Mouse (Mus musculus) midbrain, embryonic 14.5 days (tissue): ENCODE results near the gene Reck. TPM values are rescaled to one million over a fixed set of nuclear protein-coding genes. Genes with fewer than 3 reads are reported as not detected.

Experiments used
- ATAC-seq: fragments of 200-750 bp; cut with Nextera tagmentation; 2 replicates; pipeline ENCODE4 v1.8.0; 2017; ENCODE audit warnings: moderate number of reproducible peaks, moderate library complexity; ENCODE audit not compliant: low FRiP score, low TSS enrichment
- DNase-seq: peaks from one replicate; pipeline ENCODE4 v3.0.0-alpha.2; 2015
- H3K27ac ChIP-seq: fragments of 300-500 bp; sonication (generic); replicated peaks from 2 replicates; pipeline ENCODE4 v1.5.1; 2014; ENCODE audit warnings: mild to moderate bottlenecking, low read depth, low read length, moderate library complexity
- H3K27me3 ChIP-seq: fragments of 300-500 bp; sonication (generic); 2 replicates; pipeline ENCODE4 v1.6.1; 2014; ENCODE audit warnings: low read length, control low read depth, mixed read lengths; ENCODE audit not compliant: control insufficient read depth, insufficient read depth
- H3K36me3 ChIP-seq: fragments of 300-500 bp; sonication (generic); 2 replicates; pipeline ENCODE4 v1.6.1; 2014; ENCODE audit warnings: low read length, control low read depth; ENCODE audit not compliant: control insufficient read depth, insufficient read depth
- H3K4me1 ChIP-seq: fragments of 300-500 bp; sonication (generic); 2 replicates; pipeline ENCODE4 v1.6.1; 2014; ENCODE audit warnings: mild to moderate bottlenecking, antibody characterized with exemption, low read length, control low read depth; ENCODE audit not compliant: control insufficient read depth, insufficient read depth
- H3K4me2 ChIP-seq: fragments of 300-500 bp; sonication (generic); 2 replicates; pipeline ENCODE4 v1.6.1; 2014; ENCODE audit warnings: mild to moderate bottlenecking, low read length, moderate library complexity
- H3K4me3 ChIP-seq: fragments of 300-500 bp; sonication (generic); replicated peaks from 2 replicates; pipeline ENCODE4 v1.5.1; 2014; ENCODE audit warnings: low read depth, low read length
- H3K9ac ChIP-seq: fragments of 300-500 bp; sonication (generic); replicated peaks from 2 replicates; pipeline ENCODE4 v1.6.1; 2014; ENCODE audit warnings: mild to moderate bottlenecking, low read length, moderate library complexity
- H3K9me3 ChIP-seq: fragments of 300-500 bp; sonication (generic); 2 replicates; pipeline ENCODE4 v1.6.1; 2016; ENCODE audit warnings: low read length, control low read depth, mixed read lengths; ENCODE audit not compliant: control insufficient read depth
- WGBS: fragments of 180-500 bp; shearing (Covaris S2); extraction: QIAGEN DNeasy Blood & Tissue Kit; methylation state at CpG from one replicate; pipeline ENCODE4 v1.1.7; 2014; 5-methylcytosine and 5-hydroxymethylcytosine counted together
- polyA plus RNA-seq: library from polyadenylated mRNA; unstranded; fragments of >200 nt; fragmentation: Nextera tagmentation; extraction: Ambion mirVana; gene quantifications from 2 replicates; pipeline ENCODE4 v1.2.1, GENCODE M21; 2014

Reck gene
- polyA plus RNA-seq, 1 experiment from 2014 or later, result 6.8 TPM

GRCm38 (mm10) chr4:43984326-43984725 is 109.0 kb downstream of the Reck start:
- 94% methylated on average over 19 of the region's 19 CpGs for WGBS
- no peak overlapping the region for H3K27ac ChIP-seq
- 0 out of 2 replicates have a peak, but pooled peaks cover under 1% of the 10 kb centered on the region for H3K4me1 ChIP-seq
- H3K9me3 ChIP-seq, result no peaks in the 10 kb centered on the region
- H3K4me3 ChIP-seq, result no peak overlapping the region
- peaks cover 12% of the 10 kb centered on the region; the same call in 1 of the 2 replicates for H3K27me3 ChIP-seq
- no peaks in the 10 kb centered on the region for H3K36me3 ChIP-seq
- DNase-seq (no peak), ATAC-seq (no peak)
- H3K4me2 ChIP-seq, result no peak overlapping the region
- H3K9ac ChIP-seq, result no peak overlapping the region

GRCm38 (mm10) chr4:43988976-43989375 is 113.6 kb downstream of the Reck start:
- Histone ChIP-seq H3K27me3 (no peaks in the 10 kb centered on the region), H3K27ac (no peak overlapping the region), H3K4me2 (no peak overlapping the region), H3K4me1 (no peaks in the 10 kb centered on the region), H3K9ac (no peak overlapping the region), H3K36me3 (no peaks in the 10 kb centered on the region), H3K9me3 (no peaks in the 10 kb centered on the region), H3K4me3 (no peak overlapping the region)
- WGBS, result 89% methylated on average over 3 of the region's 3 CpGs
- DNase-seq, result no peak
- ATAC-seq, result no peak

GRCm38 (mm10) chr4:43993072-43993471 is 117.7 kb downstream of the Reck start:
- WGBS, result 92% methylated on average over 11 of the region's 11 CpGs
- DNase-seq, result no peak
- Histone ChIP-seq H3K27me3 (no peaks in the 10 kb centered on the region), H3K9me3 (no peaks in the 10 kb centered on the region), H3K27ac (no peak overlapping the region), H3K9ac (no peak overlapping the region), H3K4me1 (no peaks in the 10 kb centered on the region), H3K4me3 (no peak overlapping the region), H3K36me3 (no peaks in the 10 kb centered on the region), H3K4me2 (no peak overlapping the region)
- no peak for ATAC-seq

GRCm38 (mm10) chr4:43994342-43994741 is 119.0 kb downstream of the Reck start:
- H3K4me3 ChIP-seq, result no peak overlapping the region
- H3K4me2 ChIP-seq, result no peak overlapping the region
- H3K27me3 ChIP-seq, result no peaks in the 10 kb centered on the region
- ATAC-seq (no peak), DNase-seq (no peak)
- H3K36me3 ChIP-seq, result no peaks in the 10 kb centered on the region
- no peaks in the 10 kb centered on the region; the same call in 1 of the 2 replicates for H3K9me3 ChIP-seq
- no peak overlapping the region for H3K27ac ChIP-seq
- no peak overlapping the region for H3K9ac ChIP-seq
- no peaks in the 10 kb centered on the region for H3K4me1 ChIP-seq
- WGBS, result 76% methylated on average over 2 of the region's 2 CpGs

Other genes starting within 250 kb of the Reck start
- gene Npr2, start 243.6 kb upstream of the Reck start, polyA plus RNA-seq, result 15.1 and 16.2 TPM in 2 replicates
- 5.1 and 5.8 TPM in 2 replicates for gene Spag8, start 221.9 kb upstream of the Reck start, polyA plus RNA-seq
- 68.8 and 81.3 TPM in 2 replicates for gene Hint2, start 219.1 kb upstream of the Reck start, polyA plus RNA-seq
- 11.2 and 13.3 TPM in 2 replicates for gene Tmem8b, start 206.6 kb upstream of the Reck start, polyA plus RNA-seq
- gene Fam221b, start 206.4 kb upstream of the Reck start, polyA plus RNA-seq, result 2.7 and 2.9 TPM in 2 replicates
- not detected in 2 replicates for gene Olfr70, start 174.7 kb upstream of the Reck start, polyA plus RNA-seq
- gene Olfr71, start 165.3 kb upstream of the Reck start, polyA plus RNA-seq, result 0.16 TPM in 1 of 2 replicates, not detected in the other
- 0.20 and 0.30 TPM in 2 replicates for gene Hrct1, start 148.3 kb upstream of the Reck start, polyA plus RNA-seq
- not detected in 2 replicates for gene Spaar, start 145.5 kb upstream of the Reck start, polyA plus RNA-seq
- gene Olfr159, start 104.5 kb upstream of the Reck start, polyA plus RNA-seq, result not detected in 2 replicates
- gene Olfr156, start 51.6 kb upstream of the Reck start, polyA plus RNA-seq, result not detected in 2 replicates
- gene Olfr157, start 35.3 kb upstream of the Reck start, polyA plus RNA-seq, result not detected in 2 replicates
- gene Olfr155, start 24.0 kb upstream of the Reck start, polyA plus RNA-seq, result not detected in 2 replicates
- gene Glipr2, start 81.9 kb downstream of the Reck start, polyA plus RNA-seq, result 27.0 and 31.8 TPM in 2 replicates
- gene Ccin, start 108.0 kb downstream of the Reck start, polyA plus RNA-seq, result not detected in 2 replicates
- 317 and 327 TPM in 2 replicates for gene Clta, start 128.9 kb downstream of the Reck start, polyA plus RNA-seq
- gene Gne, start 208.6 kb downstream of the Reck start, polyA plus RNA-seq, result 21.9 and 29.5 TPM in 2 replicates